Comparison of ENCODE assay signal across 18 mouse cellular contexts in the genomic region with DNA sequence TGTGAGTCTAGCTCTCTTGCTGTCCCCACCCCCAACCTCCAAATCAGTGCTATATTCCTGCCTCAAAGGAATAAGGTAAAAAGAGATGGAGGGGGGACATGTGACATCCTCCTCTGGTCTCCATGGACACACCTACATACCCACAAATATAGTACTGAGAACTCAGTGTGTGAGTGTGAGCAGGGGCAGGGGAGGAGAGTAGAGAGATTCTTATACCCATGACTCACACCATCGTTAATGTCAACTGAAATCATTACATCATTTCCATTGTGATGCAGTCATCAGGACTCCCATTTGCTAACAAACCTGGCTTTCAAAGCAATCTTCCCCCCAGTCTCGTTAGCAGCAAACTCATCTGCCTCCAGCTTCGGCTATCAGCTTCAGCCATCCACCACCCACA.
DNase-seq lines count a peak whose midpoint lies in the region; ATAC-seq lines count a peak whose summit lies in the region.
"Had no signal": no experiment of that assay in that cellular context is flagged by ENCODE, and none has a peak within 500 bp of the region (broad histone marks: within the 10 kb centered on the region; RNA-seq: fewer than 3 reads in every experiment).

No protein-coding gene starts in this region.

- peak; percentile 77 for ATAC-seq in frontal cortex, adult (ENCODE audit: low TSS enrichment)
- ATAC-seq: forebrain, embryonic 13.5 days; liver, postnatal 0 days had no signal

- intact Hi-C loops in gastrocnemius, postnatal 14 days (cut with DNase I; ENCODE audit: low total_unique reads) = no loop called here

- DNase-seq in frontal cortex, postnatal 25 days (ENCODE audit: low spot score in 2 of 2) = no peak
- DNase-seq in 416B (ENCODE audit: low read depth) = peak; percentile 49
- DNase-seq in NIH3T3 (ENCODE audit: low read depth) = peak; percentile 45
- peak; percentile 21 for DNase-seq in retina, postnatal 1 day
- no peak for DNase-seq in neural tube, embryonic 10.5 days (ENCODE audit: extremely low spot score, low spot score)
- no peak for DNase-seq in gastrocnemius, postnatal 14 days
- DNase-seq: adrenal gland, adult 2 months; cerebellum, adult 11-12 months; cerebellum, postnatal 10 days; gastrocnemius, postnatal 10 days; heart, adult 18-20 months; heart, postnatal 14 days; kidney, adult 11 months; kidney, postnatal 36 days; liver, postnatal 0 days; lung, postnatal 10 days had no signal

Comparison
In these comparisons a context has a peak if more than half of its experiments do, and no peak if none do; other contexts are left out.
1. DNase-seq: peak in 416B (single experiment), NIH3T3 (single experiment) and retina, postnatal 1 day (single experiment); none in frontal cortex, postnatal 25 days (0 of 2), neural tube, embryonic 10.5 days (single experiment) and gastrocnemius, postnatal 14 days (single experiment).